Mouse (Mus musculus) olfactory bulb, adult 2 months (tissue): Measurements from ENCODE around the gene Rassf8.

Source experiments
- CTCF ChIP-seq: fragments of 200-500 bp; IDR thresholded peaks from 2 replicates; pipeline ENCODE4 v1.5.1; 2012; ENCODE audit warnings: low read depth, mild to moderate bottlenecking, low read length, moderate library complexity; ENCODE audit not compliant: insufficient read depth
- POLR2A ChIP-seq: fragments of 200-500 bp; IDR thresholded peaks from 2 replicates; pipeline ENCODE4 v1.6.1; 2012; ENCODE audit warnings: mild to moderate bottlenecking, low read depth, low read length, moderate library complexity; ENCODE audit not compliant: insufficient read depth

DNA sequence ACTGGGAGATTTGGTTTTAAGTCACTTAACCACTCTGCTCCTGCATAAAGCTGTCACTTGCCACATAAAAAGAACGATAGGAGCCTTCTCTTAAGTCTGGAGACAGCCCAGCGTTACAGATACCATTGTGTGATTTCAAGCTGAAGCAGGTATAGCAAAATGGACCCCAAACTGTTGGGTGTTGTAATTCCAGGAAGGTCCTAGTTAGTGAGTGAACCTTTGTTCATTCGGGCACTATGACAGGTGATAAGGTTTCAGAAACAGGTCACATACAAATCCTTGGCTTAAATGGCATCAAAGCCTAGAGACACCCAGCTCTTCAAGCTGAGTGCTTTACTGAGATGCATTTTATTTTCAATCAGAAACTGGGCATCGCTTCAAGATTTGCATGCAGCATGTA is 16.5 kb downstream of the Rassf8 start:
- TF ChIP-seq CTCF (no peak), POLR2A (no peak)
